Mouse (Mus musculus) olfactory bulb, adult 2 months (tissue): Measurements from ENCODE around the gene Klc2.

Experiments used
- CTCF ChIP-seq: fragments of 200-500 bp; IDR thresholded peaks from 2 replicates; pipeline ENCODE4 v1.5.1; 2012; ENCODE audit warnings: low read depth, mild to moderate bottlenecking, low read length, moderate library complexity; ENCODE audit not compliant: insufficient read depth
- POLR2A ChIP-seq: fragments of 200-500 bp; IDR thresholded peaks from 2 replicates; pipeline ENCODE4 v1.6.1; 2012; ENCODE audit warnings: mild to moderate bottlenecking, low read depth, low read length, moderate library complexity; ENCODE audit not compliant: insufficient read depth

DNA sequence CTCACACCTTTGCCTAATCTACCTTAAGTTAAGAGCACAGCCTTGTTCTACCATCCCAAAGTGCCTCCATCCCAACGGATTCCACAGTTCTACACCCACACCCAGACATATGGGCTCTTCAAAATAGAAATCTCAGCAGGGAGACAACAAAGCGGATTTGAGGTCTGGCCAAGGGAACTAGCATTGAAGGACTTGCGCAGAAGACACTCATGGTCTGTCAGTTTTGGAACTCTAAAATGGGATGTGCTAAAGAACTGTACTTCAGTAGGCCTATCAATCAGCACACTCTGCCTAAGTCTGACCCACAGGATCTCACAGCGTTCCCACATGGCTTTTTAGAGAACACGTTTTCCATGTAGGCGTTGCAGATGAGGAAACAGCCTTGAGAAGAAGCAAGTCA lies 32.0 kb upstream of the Klc2 start:
- no peak for TF ChIP-seq POLR2A
- TF ChIP-seq CTCF, result no peak
